Mouse (Mus musculus) lung, adult 10 weeks (tissue): Measurements from ENCODE around the gene Rsrp1. TPM values are rescaled to one million over a fixed set of nuclear protein-coding genes. Genes with fewer than 3 reads are reported as not detected.

Experiments used
- polyA plus RNA-seq: library from polyadenylated mRNA; stranded (reverse); fragments of 350-450 nt; fragmentation: Illumina TruSeq; extraction: RNeasy Lipid Tissue Mini Kit (QIAGEN cat#74804); gene quantifications from one replicate; pipeline ENCODE4 v1.2.3, GENCODE M21; 2014; ENCODE audit warnings: low read depth, low replicate concordance; ENCODE audit not compliant: insufficient read depth

Gene Rsrp1
- 342 TPM for polyA plus RNA-seq

GRCm38 (mm10) chr4:134923258-134924018 is at the start of gene Rsrp1:
Gene Rsrp1 (plus strand): TSS chr4:134923592.

GRCm38 (mm10) chr4:134914864-134915209 is 8.6 kb upstream of the Rsrp1 start, which contains the start of gene Tmem50a:
Gene Tmem50a (minus strand): TSS chr4:134915024.

GRCm38 (mm10) chr4:134930684-134931481 is 7.5 kb downstream of the Rsrp1 start, which contains the start of gene Syf2:
Gene Syf2 (plus strand): TSS chr4:134930898.

Other genes starting within 250 kb of the Rsrp1 start
- 7.4 TPM for gene Man1c1, start 219.3 kb upstream of the Rsrp1 start, polyA plus RNA-seq
- 16.0 TPM for gene Ldlrap1, start 155.6 kb upstream of the Rsrp1 start, polyA plus RNA-seq
- gene Maco1, start 70.2 kb upstream of the Rsrp1 start, polyA plus RNA-seq: 13.2 TPM
- not detected for gene Rhd, start 59.1 kb upstream of the Rsrp1 start, polyA plus RNA-seq
- gene Tmem50a, start 8.6 kb upstream of the Rsrp1 start, polyA plus RNA-seq: 212 TPM
- gene Syf2, start 7.3 kb downstream of the Rsrp1 start, polyA plus RNA-seq: 124 TPM
- 1.6 TPM for gene Runx3, start 197.1 kb downstream of the Rsrp1 start, polyA plus RNA-seq